Mouse (Mus musculus): ENCODE results near the gene Tceal8. TPM values are rescaled to one million over a fixed set of nuclear protein-coding genes. Genes with fewer than 3 reads are reported as not detected.
"Not testable (repeated sequence)": the region's sequence is repeated elsewhere in the genome, so short reads cannot be mapped to it uniquely, and the experiment has no call there.

Tceal8 gene
- polyA plus RNA-seq, 1 experiment from 2014 or later = 225 TPM

DNA sequence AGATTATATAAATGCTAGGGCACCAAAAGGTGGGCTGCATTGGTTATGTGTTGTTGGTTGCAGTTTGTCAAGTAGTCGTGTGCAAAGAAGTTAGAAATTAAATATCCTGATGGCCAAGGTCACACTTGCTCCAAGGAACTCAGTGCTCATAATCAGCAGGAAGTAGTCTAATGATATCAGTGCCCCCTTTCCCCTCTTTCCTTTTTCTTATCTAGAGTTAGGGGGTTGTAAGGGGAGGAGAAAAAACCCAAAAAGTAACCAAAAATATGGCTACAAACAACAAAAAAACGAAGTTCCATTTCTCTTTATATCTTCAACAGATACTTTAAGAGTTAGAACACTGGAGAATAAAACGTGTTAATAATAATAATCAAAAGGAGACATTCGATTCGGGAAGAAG lies 30.8 kb downstream of the Tceal8 start:
- H3K4me2 ChIP-seq (ENCODE audit: low read depth, severe bottlenecking) = no peak overlapping the region
- no peak overlapping the region for H3K9ac ChIP-seq (ENCODE audit: low read length)
- H3K36me3 ChIP-seq (ENCODE audit: control insufficient read depth, insufficient read depth, low read length) = no peaks in the 10 kb centered on the region
- DNase-seq (ENCODE audit: low spot score) (no peak), ATAC-seq (ENCODE audit: insufficient number of reproducible peaks, low FRiP score, low TSS enrichment, low read depth) (no peak)
- no peaks in the 10 kb centered on the region for H3K9me3 ChIP-seq (ENCODE audit: control insufficient read depth, low read length)
- no peak overlapping the region for H3K4me3 ChIP-seq (ENCODE audit: low read depth, low read length)
- H3K4me1 ChIP-seq (ENCODE audit: control insufficient read depth, insufficient read depth, low read length) = no peaks in the 10 kb centered on the region
- 83% methylated on average over 5 of the region's 5 CpGs for WGBS
- 0 out of 2 replicates have a peak, but pooled peaks cover 2% of the 10 kb centered on the region for H3K27me3 ChIP-seq (ENCODE audit: control insufficient read depth, insufficient read depth, low read length)
- H3K27ac ChIP-seq (replicated peaks; ENCODE audit: low read depth, low read length) = no peak overlapping the region

DNA sequence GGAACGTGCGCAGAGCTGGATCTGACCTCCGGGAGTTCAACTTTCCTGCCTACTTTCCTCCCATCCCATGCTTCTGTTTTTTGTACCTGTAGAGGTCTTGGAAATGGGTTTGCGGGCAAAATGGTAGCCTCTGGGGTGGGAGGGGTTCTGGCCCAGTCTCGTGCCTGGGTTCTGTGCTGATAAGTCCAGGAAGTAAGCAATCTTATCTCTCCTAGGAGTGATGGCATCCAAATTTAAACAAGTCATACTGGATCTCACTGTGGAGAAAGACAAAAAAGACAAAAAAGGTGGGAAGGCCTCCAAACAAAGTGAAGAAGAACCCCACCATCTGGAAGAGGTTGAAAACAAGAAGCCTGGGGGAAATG lies 32.5 kb downstream of the Tceal8 start:
- H3K4me1 ChIP-seq (ENCODE audit: control insufficient read depth, insufficient read depth, low read length); H3K36me3 ChIP-seq (ENCODE audit: control insufficient read depth, insufficient read depth, low read length); H3K9me3 ChIP-seq (ENCODE audit: control insufficient read depth, low read length); H3K27me3 ChIP-seq (ENCODE audit: control insufficient read depth, insufficient read depth, low read length); H3K27ac ChIP-seq (replicated peaks; ENCODE audit: low read depth, low read length); DNase-seq (ENCODE audit: low spot score); ATAC-seq (ENCODE audit: insufficient number of reproducible peaks, low FRiP score, low TSS enrichment, low read depth); H3K9ac ChIP-seq (ENCODE audit: low read length): not testable (repeated sequence)
- 47% methylated on average over 5 of the region's 5 CpGs for WGBS
- Histone ChIP-seq H3K4me3 (ENCODE audit: low read depth, low read length) (peak overlapping the region; percentile 24), H3K4me2 (ENCODE audit: low read depth, severe bottlenecking) (peak overlapping the region; percentile 38)

DNA sequence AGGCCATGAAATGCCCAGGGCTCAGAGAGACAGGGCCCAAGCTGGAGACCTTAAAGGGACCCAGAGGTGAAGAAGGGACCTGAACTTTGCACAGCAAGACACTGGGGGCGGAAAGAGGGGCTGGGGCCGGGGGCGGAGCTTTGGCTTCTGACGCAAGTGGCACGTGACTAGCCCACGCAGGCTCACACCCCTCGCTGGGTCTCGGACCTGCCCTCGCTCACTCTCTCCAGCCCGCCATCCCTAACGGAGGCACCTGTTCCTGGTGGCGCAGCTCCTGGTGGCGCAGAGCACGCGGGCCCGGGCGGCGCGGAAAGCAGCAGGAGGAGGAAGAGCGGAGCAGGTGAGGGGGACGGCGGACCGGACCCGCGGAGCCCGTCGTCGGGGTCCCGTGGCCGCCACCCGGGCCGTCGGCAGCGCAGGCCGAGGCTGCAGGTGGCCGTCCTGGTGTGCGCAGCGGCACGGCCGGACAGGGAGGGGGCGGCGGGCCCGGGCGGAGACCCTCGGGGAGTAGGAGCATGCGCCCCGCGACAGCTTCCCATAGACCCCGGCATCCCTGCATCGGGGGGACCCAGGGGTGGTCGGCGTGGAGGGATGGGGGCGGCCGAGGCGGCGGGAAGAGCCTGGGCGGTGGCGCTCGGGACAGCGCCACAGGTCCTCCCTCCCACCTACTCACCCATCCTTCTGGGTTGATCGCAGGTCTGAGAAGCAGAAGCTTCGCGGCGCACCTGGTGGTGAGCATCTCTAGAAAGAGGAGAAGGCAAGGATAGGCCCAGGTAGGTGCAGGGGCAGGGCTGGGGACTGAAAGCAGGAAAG lies 33.1 kb downstream of the Tceal8 start, which contains the start of gene Bex4:
Gene Bex4, plus strand, starts transcription at position 170 of the 813 bp plus-strand sequence.
- not testable (repeated sequence) for H3K9me3 ChIP-seq (ENCODE audit: control insufficient read depth, low read length); DNase-seq (ENCODE audit: low spot score); H3K27me3 ChIP-seq (ENCODE audit: control insufficient read depth, insufficient read depth, low read length); H3K36me3 ChIP-seq (ENCODE audit: control insufficient read depth, insufficient read depth, low read length); H3K4me1 ChIP-seq (ENCODE audit: control insufficient read depth, insufficient read depth, low read length); H3K27ac ChIP-seq (replicated peaks; ENCODE audit: low read depth, low read length); H3K9ac ChIP-seq (ENCODE audit: low read length)
- Histone ChIP-seq H3K4me2 (ENCODE audit: low read depth, severe bottlenecking) (peak within 1 kb of the TSS; percentile 38), H3K4me3 (ENCODE audit: low read depth, low read length) (peak within 1 kb of the TSS; percentile 24)
- WGBS = 26% methylated on average over 13 of the region's 64 CpGs
- ATAC-seq (ENCODE audit: insufficient number of reproducible peaks, low FRiP score, low TSS enrichment, low read depth) = peak; percentile 87

DNA sequence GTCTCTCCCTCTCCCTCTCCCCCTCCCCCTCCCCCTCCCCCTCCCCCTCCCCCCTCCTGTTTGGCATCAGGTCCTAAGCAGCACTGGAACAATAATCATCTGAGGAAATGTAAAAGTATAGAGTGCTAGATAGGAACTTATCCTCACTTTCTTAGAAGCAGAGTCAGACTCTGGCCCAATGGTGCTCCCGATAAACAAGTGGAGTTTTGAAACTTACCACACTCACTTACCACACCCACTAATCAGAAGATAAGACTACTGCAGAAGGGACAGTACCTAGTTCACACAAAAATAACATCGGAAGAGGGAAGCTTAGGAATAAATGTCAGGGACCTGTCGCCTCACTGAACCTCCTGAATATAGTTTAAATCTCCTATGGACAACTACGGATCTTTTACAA lies 36.6 kb downstream of the Tceal8 start:
- ATAC-seq (ENCODE audit: insufficient number of reproducible peaks, low FRiP score, low TSS enrichment, low read depth) = no peak

DNA sequence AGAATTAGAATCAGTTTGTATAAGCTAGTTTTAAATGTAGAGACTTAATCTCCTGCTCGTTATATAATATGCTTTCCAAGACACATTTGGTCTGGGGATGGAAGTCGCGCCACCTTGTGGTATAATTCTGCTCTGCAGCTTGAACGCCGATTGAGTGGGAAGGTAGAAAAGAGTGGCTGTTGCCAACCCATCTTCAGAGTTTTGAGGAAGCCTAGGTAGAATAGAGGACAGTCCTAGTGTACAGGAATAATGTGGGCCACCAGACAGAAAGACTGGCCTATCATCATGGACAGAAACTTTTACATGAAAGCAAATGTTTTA lies 44.4 kb downstream of the Tceal8 start:
- no peak overlapping the region for H3K4me3 ChIP-seq (ENCODE audit: low read depth, low read length)
- H3K27ac ChIP-seq (replicated peaks; ENCODE audit: low read depth, low read length) = no peak overlapping the region
- ATAC-seq (ENCODE audit: insufficient number of reproducible peaks, low FRiP score, low TSS enrichment, low read depth) (no peak), DNase-seq (ENCODE audit: low spot score) (peak; percentile 76)
- no peaks in the 10 kb centered on the region for H3K9me3 ChIP-seq (ENCODE audit: control insufficient read depth, low read length)
- no peak overlapping the region for H3K9ac ChIP-seq (ENCODE audit: low read length)
- H3K36me3 ChIP-seq (ENCODE audit: control insufficient read depth, insufficient read depth, low read length) = no peaks in the 10 kb centered on the region
- H3K4me2 ChIP-seq (ENCODE audit: low read depth, severe bottlenecking) = no peak overlapping the region
- H3K4me1 ChIP-seq (ENCODE audit: control insufficient read depth, insufficient read depth, low read length) = no peaks in the 10 kb centered on the region
- no peaks in the 10 kb centered on the region for H3K27me3 ChIP-seq (ENCODE audit: control insufficient read depth, insufficient read depth, low read length)
- WGBS = 8% methylated on average over 5 of the region's 5 CpGs

More for the DNA sequence above, 36.6 kb downstream of the Tceal8 start:
- H3K9me3 ChIP-seq (ENCODE audit: control insufficient read depth, low read length) = no peaks in the 10 kb centered on the region
- no peak overlapping the region for H3K27ac ChIP-seq (replicated peaks; ENCODE audit: low read depth, low read length)
- H3K4me2 ChIP-seq (ENCODE audit: low read depth, severe bottlenecking) = no peak overlapping the region
- no peak overlapping the region for H3K4me3 ChIP-seq (ENCODE audit: low read depth, low read length)
- no peaks in the 10 kb centered on the region for H3K4me1 ChIP-seq (ENCODE audit: control insufficient read depth, insufficient read depth, low read length)
- no peak for DNase-seq (ENCODE audit: low spot score)
- H3K36me3 ChIP-seq (ENCODE audit: control insufficient read depth, insufficient read depth, low read length) = no peaks in the 10 kb centered on the region
- no peak overlapping the region for H3K9ac ChIP-seq (ENCODE audit: low read length)
- 86% methylated on average over 4 of the region's 4 CpGs for WGBS
- no peaks in the 10 kb centered on the region for H3K27me3 ChIP-seq (ENCODE audit: control insufficient read depth, insufficient read depth, low read length)

DNA sequence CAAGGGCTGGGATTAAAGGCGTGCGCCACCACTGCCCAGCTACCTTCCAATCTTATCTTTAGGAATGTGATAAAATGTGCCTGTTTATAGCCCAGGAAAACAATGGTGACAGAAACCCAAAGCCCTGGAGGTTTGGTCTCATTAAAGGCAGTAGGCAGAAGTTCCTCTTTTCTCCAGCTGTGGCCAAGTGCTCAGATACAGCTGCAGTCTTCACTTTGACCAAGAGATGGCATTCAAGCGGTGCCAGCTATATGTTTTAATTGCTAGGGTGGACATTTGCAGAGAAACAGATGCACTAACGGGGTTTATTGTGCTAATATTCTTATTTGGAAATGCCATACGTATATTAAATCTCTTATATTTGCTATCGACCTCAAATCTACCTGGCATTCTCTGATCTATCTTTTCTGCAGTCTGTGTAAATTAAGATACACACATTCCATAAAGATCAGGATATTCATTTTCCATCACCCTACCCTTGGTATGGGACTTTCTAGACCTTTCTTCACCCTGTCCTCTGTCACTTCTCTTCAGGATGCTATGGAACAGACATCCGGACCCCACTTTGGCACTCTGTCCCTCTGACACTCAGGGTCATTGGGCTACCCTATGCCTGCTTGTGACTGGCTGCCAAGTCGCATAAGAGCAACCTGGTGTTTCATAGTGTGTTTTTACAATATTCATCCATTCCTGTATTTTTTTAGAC lies 45.0 kb downstream of the Tceal8 start:
- Histone ChIP-seq H3K4me3 (ENCODE audit: low read depth, low read length) (no peak overlapping the region), H3K9ac (ENCODE audit: low read length) (no peak overlapping the region), H3K4me1 (ENCODE audit: control insufficient read depth, insufficient read depth, low read length) (no peaks in the 10 kb centered on the region), H3K9me3 (ENCODE audit: control insufficient read depth, low read length) (no peaks in the 10 kb centered on the region), H3K4me2 (ENCODE audit: low read depth, severe bottlenecking) (no peak overlapping the region), H3K27me3 (ENCODE audit: control insufficient read depth, insufficient read depth, low read length) (no peaks in the 10 kb centered on the region), H3K36me3 (ENCODE audit: control insufficient read depth, insufficient read depth, low read length) (no peaks in the 10 kb centered on the region), H3K27ac (replicated peaks; ENCODE audit: low read depth, low read length) (no peak overlapping the region)
- 62% methylated on average over 8 of the region's 8 CpGs for WGBS
- ATAC-seq (ENCODE audit: insufficient number of reproducible peaks, low FRiP score, low TSS enrichment, low read depth) (no peak), DNase-seq (ENCODE audit: low spot score) (no peak)

Small RNA genes within 50 kb of the gene (microRNA-seq; reads per million reads assigned to microRNA genes)
- gene Mir6383 = not detected

Other genes starting within 250 kb of the Tceal8 start
- 101 and 102 TPM in 2 replicates for gene Arxes2, start 178.5 kb downstream of the Tceal8 start, polyA plus RNA-seq (2014; fragmentation: Nextera tagmentation; extraction: Ambion mirVana)
- 47.7 and 52.3 TPM in 2 replicates for gene Arxes1, start 139.0 kb downstream of the Tceal8 start, polyA plus RNA-seq (2014; fragmentation: Nextera tagmentation; extraction: Ambion mirVana)
- 242 and 252 TPM in 2 replicates for gene Bex2, start 104.1 kb downstream of the Tceal8 start, polyA plus RNA-seq (2014; fragmentation: Nextera tagmentation; extraction: Ambion mirVana)
- gene Nxf3, start 87.1 kb downstream of the Tceal8 start, polyA plus RNA-seq (2014; fragmentation: Nextera tagmentation; extraction: Ambion mirVana) = 0.07 and 0.09 TPM in 2 replicates
- 74.2 and 81.7 TPM in 2 replicates for gene Bex4, start 33.3 kb downstream of the Tceal8 start, polyA plus RNA-seq (2014; fragmentation: Nextera tagmentation; extraction: Ambion mirVana)
- 1.8 and 1.9 TPM in 2 replicates for gene Tceal5, start 31.5 kb upstream of the Tceal8 start, polyA plus RNA-seq (2014; fragmentation: Nextera tagmentation; extraction: Ambion mirVana)
- gene Tceal7, start 42.4 kb upstream of the Tceal8 start, polyA plus RNA-seq (2014; fragmentation: Nextera tagmentation; extraction: Ambion mirVana) = 1.2 and 1.8 TPM in 2 replicates
- 88.1 and 98.7 TPM in 2 replicates for gene Bex1, start 43.2 kb upstream of the Tceal8 start, polyA plus RNA-seq (2014; fragmentation: Nextera tagmentation; extraction: Ambion mirVana)
- gene Tceal9, start 72.7 kb upstream of the Tceal8 start, polyA plus RNA-seq (2014; fragmentation: Nextera tagmentation; extraction: Ambion mirVana) = 714 and 733 TPM in 2 replicates
- gene Bex3, start 97.9 kb upstream of the Tceal8 start, polyA plus RNA-seq (2014; fragmentation: Nextera tagmentation; extraction: Ambion mirVana) = 681 and 702 TPM in 2 replicates